1 mouse cellular context compared by ENCODE assay signal in the genomic region with DNA sequence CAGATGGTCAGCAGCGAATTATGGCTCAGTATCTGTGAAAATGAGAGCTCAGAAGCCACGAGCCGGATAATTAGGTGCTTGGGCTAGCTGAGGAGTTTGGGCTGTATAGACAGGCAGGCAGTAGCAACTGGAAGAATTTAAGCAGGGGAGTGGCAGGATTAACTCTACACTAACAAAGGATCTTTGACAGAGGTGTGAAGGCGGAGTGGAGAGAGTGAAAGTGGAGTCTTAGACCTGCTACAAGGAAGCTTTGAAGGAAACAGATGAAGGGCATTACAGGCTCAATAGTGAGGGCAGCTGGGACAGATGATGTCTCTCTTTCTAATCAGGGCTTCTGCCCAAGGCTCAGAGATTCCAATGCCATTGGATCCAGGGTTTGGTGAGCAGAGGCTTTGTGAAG.
TF ChIP-seq lines count a peak whose summit lies in the region.

No protein-coding gene starts in this region.

TF ChIP-seq in CH12.LX, 34 proteins besides CTCF, POLR2A, EP300 and RAD21:
- TF ChIP-seq GABPA (IDR thresholded peaks at IDR 0.05; ENCODE audit: insufficient replicate concordance, low read depth, low read length) (no peak), CHD1 (IDR thresholded peaks at IDR 0.05; ENCODE audit: low read depth, low read length) (0 out of 2 replicates have a peak, but pooled peaks have one; percentile 4)
